Mouse (Mus musculus): ENCODE measurements around the gene Nav3.

The Nav3 gene

GRCm38 (mm10) chr10:110175874-110176273 is 280.1 kb downstream of the Nav3 start:
- DNase-seq = no peak

GRCm38 (mm10) chr10:110169416-110169815 is 286.6 kb downstream of the Nav3 start:
- DNase-seq = no peak

DNA sequence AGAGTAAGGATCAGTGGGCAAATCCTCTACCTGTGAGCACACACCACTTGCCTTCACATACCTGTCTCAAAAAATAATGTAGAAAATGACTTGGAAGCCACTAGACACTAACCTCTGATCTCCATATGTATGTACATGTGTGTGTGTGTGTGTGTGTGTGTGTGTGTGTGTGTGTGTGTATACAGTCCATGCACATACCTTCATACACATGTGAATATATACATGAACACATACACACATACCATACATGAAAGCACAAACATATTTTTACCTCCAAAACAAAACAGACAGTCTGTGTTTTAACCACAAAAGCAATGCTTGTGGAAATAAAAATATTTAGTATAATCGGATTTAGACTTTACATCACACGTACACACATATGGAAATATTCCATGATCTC is 287.1 kb downstream of the Nav3 start:
- DNase-seq = no peak

DNA sequence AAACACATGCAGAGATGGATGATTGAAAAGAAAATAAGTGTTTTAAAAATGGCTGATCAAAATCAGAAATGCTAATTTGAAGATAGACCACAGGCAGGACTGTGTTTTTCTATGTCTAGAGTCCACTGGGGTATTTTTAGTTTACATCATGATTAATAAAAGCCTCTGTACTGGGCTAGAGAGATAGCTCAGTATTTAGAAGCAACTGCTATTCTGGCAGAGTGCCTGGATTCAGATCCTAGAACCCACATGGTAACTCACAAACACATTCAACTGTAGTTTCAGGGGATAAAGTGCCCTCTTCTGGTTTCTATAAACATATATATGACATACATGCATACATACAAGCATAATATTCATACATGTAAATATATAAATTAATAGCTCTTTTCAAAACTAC is 293.4 kb downstream of the Nav3 start:
- no peak for DNase-seq

GRCm38 (mm10) chr10:110160894-110161293 is 295.1 kb downstream of the Nav3 start:
- peak in 1 of 2 experiments; percentile 4 for DNase-seq

DNA sequence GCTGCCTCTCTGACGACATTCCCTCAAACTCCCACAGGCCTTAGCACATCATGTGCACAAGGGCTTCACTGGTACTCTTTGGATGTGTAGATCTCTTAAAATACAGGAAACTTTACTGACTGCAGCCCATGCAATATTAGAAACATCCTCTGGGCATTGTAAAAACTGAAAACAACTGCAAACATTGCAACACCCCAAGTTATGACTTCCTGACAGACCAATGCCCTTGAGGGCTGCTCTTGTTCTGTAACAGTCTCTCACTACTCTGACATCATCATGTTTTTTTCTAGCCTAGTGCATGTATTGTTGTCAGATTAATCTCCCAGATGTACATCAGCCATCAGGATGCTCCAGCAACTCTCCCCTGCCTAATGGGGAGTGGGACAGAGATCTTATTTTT is 296.5 kb downstream of the Nav3 start:
- no peak for DNase-seq

DNA sequence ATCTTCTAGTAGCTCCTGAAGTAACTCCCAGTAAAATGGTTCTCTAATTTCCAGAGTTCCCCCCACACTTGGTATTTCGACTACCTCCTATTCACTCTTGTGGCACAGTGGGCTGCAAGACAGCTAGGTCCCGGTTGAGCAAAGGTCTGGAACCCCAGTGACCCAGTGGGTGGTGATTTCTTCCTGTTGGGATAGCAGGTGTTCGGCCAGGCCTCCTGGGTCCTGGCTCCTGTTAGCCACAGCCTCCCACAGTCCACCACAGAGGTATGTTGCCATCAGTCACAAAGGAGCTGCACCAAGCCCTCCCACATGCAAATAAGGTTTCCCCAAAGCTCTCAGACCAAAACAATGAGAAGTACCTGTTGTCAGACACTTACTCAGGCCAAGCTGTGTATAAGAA is 297.9 kb downstream of the Nav3 start:
- DNase-seq = no peak

DNA sequence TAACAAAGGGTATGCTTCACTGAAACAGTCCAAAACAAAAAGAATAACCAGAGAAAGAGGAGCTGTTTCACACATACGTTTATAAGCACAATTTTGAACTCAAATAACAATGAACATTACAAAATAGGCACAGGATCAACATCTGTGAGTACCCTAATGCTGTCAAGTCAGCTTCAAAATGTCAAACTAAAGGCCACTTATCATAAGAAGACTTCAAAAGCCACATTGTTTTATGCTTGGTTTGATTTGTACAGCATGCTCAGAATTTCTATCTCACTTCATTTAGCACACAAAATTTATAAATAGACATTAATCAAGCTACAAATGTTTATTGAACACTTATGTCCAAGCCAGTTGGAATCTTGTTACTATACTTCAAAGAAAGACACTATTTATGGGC is 299.6 kb downstream of the Nav3 start:
- DNase-seq = no peak

- no peak for DNase-seq
Measured at GRCm38 (mm10) chr10:110155494-110155893, 300.5 kb downstream of the Nav3 start.

- no peak for DNase-seq
Measured at GRCm38 (mm10) chr10:110154873-110155237, 301.1 kb downstream of the Nav3 start.

GRCm38 (mm10) chr10:110154001-110154872 is 301.8 kb downstream of the Nav3 start:
- DNase-seq = no peak

- DNase-seq = no peak
Measured at GRCm38 (mm10) chr10:110120572-110120971, 335.4 kb downstream of the Nav3 start.

DNA sequence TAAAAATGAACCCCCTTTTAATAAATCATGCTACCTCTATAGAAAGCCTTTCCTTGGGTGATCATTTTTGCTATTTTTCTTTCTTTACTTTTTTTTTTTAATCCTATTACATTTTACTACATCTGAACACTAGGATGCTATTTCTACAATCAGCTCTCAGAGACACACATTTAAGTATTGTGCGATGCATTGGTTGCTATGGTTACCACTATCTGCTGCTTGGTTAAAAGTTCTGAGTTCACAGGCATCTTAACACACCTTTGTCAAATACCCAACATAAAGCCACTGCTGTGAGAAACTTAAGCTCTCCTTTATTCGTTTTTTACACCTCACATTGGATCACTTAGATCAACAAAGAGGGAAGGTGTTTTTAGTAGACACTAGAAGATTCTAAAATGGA is 338.7 kb downstream of the Nav3 start:
- DNase-seq = no peak

DNA sequence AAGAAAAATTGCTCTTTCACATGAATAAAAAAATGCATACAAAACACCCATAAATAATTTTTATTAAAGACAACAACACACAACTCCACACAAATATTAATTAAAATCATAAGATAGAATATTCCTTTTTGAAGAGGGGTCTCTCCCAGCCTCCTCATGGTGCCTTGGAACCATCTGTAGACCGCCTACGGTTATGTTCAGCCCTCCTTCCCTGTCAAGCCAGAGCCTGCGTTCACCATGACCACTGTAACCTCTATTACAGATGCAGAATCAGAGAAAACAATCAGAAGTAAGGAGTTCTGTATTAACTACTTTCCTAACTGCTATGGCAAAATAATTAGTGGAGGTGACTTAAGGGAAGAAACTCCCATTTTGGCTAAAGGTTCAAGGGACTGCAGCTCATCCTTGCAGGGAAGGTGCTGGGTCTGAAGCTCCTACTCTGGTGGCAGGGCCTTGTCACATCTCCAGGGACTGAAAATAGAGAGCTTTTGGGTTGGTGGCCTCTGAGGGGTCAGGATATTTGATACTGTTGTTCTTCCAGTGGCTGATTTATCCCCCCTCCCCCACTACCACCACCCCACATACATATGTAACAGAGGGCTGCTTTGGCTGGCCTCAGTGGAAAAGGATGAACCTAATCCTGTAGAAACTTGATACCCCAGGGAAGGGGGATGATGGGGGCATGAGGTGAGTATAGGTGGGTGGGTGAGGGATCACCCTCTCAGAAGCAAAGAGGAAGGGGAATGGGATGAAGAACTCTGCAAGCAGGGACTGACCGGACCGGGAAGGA is 343.1 kb downstream of the Nav3 start:
- no peak for DNase-seq

- no peak for DNase-seq
Measured at GRCm38 (mm10) chr10:110103255-110103654, 352.7 kb downstream of the Nav3 start.

- no peak for DNase-seq
Measured at GRCm38 (mm10) chr10:110102231-110102630, 353.8 kb downstream of the Nav3 start.

DNA sequence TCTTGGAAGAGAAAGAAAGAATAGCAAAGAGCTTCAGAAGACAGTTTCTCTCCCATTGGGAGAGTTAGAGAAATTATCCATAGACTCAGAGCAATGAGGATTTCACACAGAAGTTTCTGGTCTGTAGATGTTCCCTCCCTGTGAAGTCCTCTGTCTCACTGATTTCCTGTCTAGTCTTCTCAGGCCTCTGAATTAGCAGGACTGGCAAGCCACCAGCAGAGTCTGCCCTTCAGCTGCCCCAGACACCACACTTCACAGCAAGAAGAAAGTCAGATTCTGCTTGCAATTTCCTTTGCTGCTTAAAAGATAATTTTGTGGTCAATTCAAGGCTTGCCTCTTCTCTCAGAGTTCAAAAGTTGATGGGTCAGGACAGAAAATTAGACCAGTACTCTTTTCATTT is 361.6 kb downstream of the Nav3 start:
- DNase-seq = peak; percentile 73 to 78

DNA sequence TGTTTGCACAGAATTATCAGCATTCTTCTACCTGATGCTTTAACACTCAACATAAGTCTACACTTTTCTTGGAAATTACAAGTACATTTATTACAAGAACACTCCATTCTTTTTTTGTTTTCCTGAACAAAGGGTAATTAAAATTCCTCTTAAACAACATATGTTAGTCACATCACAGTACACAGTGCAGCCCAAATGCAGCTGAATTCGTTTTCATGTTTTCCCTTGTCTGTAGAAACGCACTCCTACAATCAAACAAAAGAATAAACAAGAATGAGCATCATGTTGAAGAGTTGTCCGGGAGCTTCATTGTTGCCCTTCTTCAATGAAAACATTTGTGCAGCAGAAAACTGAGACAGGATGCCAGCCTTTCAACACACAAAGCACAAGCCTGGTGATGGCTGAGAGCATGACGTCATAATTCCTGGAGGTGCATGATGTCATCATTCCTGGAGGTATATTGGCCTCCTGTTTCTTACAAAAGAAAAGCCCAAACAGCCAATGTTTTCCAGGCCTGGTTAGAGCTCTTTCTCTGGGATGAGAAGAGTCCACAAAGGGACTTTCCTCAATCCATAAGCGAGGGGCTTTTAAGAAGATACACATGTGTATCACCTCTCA is 367.5 kb downstream of the Nav3 start:
- no peak for DNase-seq

DNA sequence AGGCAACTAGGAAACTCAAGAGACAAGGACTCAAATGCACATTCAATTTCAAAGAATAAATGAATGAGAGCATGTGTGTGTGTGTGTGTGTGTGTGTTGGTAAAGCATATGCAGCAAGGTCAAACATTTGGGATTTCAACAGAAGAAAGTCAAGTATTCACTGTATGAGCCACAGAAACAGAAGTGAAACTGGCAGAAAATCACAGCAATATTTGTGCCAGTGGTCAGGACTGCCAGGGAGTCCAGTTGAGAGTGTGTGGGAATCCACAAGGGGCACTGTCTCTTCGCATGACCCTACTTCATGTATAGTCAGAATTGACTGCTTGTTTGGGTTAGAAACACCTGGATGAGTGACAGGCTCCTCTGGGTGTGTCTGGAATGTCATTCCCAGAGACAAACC is 370.1 kb downstream of the Nav3 start:
- DNase-seq = no peak

- peak; percentile 80 to 83 for DNase-seq
Measured at GRCm38 (mm10) chr10:110085156-110085555, 370.8 kb downstream of the Nav3 start.

- no peak for DNase-seq
Measured at GRCm38 (mm10) chr10:110076575-110076974, 379.4 kb downstream of the Nav3 start.

DNA sequence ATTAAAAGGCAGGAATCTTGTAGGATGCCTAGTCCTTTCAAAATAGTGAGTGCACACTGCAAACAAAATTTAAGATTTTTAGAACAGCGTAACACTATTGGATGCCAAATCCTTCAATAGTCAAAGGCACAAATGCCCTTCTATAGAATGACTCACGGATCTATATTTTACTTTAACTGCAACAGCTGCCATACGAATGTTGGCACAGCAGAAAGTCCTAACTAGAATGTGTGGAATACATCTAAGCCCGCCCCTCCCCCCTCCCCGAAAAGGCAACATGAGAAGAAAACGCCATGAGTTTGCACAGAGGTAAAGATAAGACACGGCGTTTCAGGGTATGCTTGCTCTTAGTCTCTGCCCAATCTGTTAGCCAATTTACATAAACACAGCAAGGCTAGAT is 383.6 kb downstream of the Nav3 start:
- no peak for DNase-seq

DNA sequence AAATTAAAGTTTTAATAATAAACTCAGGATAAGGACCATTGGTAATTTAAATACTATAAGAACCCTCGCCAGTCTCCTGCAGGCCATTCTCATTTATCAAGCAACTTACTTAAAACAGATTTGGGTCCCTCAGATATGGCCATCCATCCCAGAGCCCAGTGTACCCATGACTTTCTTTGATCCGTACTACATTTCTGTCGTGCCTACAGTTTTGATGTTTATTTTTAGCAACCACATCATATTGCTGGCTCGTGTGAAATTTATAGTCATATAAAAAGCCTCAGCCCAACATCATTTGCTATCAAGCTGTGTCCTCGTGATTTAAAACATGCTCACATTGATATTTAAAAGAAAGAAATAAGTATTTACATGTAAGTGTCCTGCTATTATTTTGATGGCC is 394.8 kb downstream of the Nav3 start:
- DNase-seq = no peak

DNA sequence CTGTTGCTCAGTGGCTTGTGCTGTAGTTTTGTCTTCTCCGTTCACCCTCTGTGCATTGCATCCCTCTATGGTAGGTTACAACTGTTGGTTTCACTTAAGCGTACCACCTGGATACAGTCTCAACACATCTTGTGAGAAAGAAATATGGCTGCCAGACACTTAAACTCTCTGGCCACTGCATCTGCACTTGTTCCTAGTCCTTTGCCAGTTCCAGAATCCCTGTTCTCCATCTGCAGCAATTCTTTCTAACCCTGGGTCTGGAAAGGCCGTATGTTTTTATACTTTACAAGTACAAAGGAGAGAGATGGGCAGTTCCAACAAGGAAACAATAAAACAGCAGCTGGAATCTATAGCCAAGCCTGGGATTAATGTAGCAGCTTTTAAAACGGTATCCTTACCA is 418.5 kb downstream of the Nav3 start:
- no peak for DNase-seq

Measured in kidney, postnatal 4 days (tissue).